Mouse (Mus musculus) embryonic facial prominence, embryonic 10.5 days (tissue): ENCODE results near the gene Mgat1. TPM values are rescaled to one million over a fixed set of nuclear protein-coding genes. Genes with fewer than 3 reads are reported as not detected.
A peak's percentile ranks its signal among the peaks of the same experiment; 100 is the strongest.

Experiments used
- DNase-seq: peaks from one replicate; pipeline ENCODE4 v3.0.0-alpha.2; 2017; ENCODE audit warnings: low spot score
- H3K27ac ChIP-seq: fragments of 300-500 bp; sonication (generic); replicated peaks from 2 replicates; pipeline ENCODE4 v1.5.1; 2016; ENCODE audit warnings: mild to moderate bottlenecking
- H3K27me3 ChIP-seq: fragments of 300-500 bp; sonication (generic); replicated peaks from 2 replicates; pipeline ENCODE4 v1.6.1; 2016; ENCODE audit warnings: low read depth, mild to moderate bottlenecking; ENCODE audit not compliant: poor library complexity, severe bottlenecking
- H3K36me3 ChIP-seq: fragments of 300-500 bp; sonication (generic); replicated peaks from 2 replicates; pipeline ENCODE4 v1.6.1; 2016; ENCODE audit warnings: mild to moderate bottlenecking, moderate library complexity
- H3K4me1 ChIP-seq: fragments of 300-500 bp; sonication (generic); 2 replicates; pipeline ENCODE4 v1.6.1; 2016
- H3K4me3 ChIP-seq: fragments of 300-500 bp; sonication (generic); 2 replicates; pipeline ENCODE4 v1.5.1; 2016; ENCODE audit warnings: mild to moderate bottlenecking, moderate library complexity
- H3K9me3 ChIP-seq: fragments of 300-500 bp; sonication (generic); 2 replicates; pipeline ENCODE4 v1.6.1; 2016; ENCODE audit warnings: mild to moderate bottlenecking
- WGBS: fragments of 180-500 bp; shearing (Covaris S2); methylation state at CpG from one replicate; pipeline ENCODE4 v1.1.7; 2016; 5-methylcytosine and 5-hydroxymethylcytosine counted together
- polyA plus RNA-seq: library from polyadenylated mRNA; unstranded; fragments of >200 nt; fragmentation: Nextera tagmentation; extraction: Ambion mirVana; gene quantifications from 2 replicates; pipeline ENCODE4 v1.2.1, GENCODE M21; 2016

Mgat1 gene
- polyA plus RNA-seq, 1 experiment from 2014 or later, result 34.8 TPM

GRCm38 (mm10) chr11:49245634-49246415 lies 1.8 kb downstream of the Mgat1 start:
- no peaks in the 10 kb centered on the region for H3K9me3 ChIP-seq
- peak overlapping the region; percentile 91; the same call in 1 of the 2 replicates for H3K27ac ChIP-seq
- no peaks in the 10 kb centered on the region for H3K27me3 ChIP-seq
- 25% methylated on average over 12 of the region's 12 CpGs for WGBS
- peak overlapping the region; percentile 62 for H3K4me3 ChIP-seq
- no peak for DNase-seq
- H3K4me1 ChIP-seq, result peaks cover 61% of the 10 kb centered on the region
- H3K36me3 ChIP-seq, result no peaks in the 10 kb centered on the region

GRCm38 (mm10) chr11:49246523-49246922 lies 2.5 kb downstream of the Mgat1 start:
- no peak for DNase-seq
- no peaks in the 10 kb centered on the region for H3K27me3 ChIP-seq
- H3K27ac ChIP-seq, result no peak overlapping the region
- H3K4me3 ChIP-seq, result no peak overlapping the region
- no peaks in the 10 kb centered on the region for H3K36me3 ChIP-seq
- 86% methylated on average over 4 of the region's 4 CpGs for WGBS
- peaks cover 68% of the 10 kb centered on the region for H3K4me1 ChIP-seq
- no peaks in the 10 kb centered on the region for H3K9me3 ChIP-seq

- Histone ChIP-seq H3K4me3 (no peak overlapping the region), H3K36me3 (0 out of 2 replicates have a peak, but pooled peaks cover 5% of the 10 kb centered on the region), H3K27me3 (no peaks in the 10 kb centered on the region), H3K9me3 (no peaks in the 10 kb centered on the region), H3K4me1 (peaks cover 75% of the 10 kb centered on the region), H3K27ac (no peak overlapping the region)
- no peak for DNase-seq
- WGBS, result 68% methylated on average over 2 of the region's 2 CpGs
Measured at GRCm38 (mm10) chr11:49247255-49247654, 3.3 kb downstream of the Mgat1 start.

GRCm38 (mm10) chr11:49248226-49248973 lies 4.4 kb downstream of the Mgat1 start:
- Histone ChIP-seq H3K9me3 (no peaks in the 10 kb centered on the region), H3K27me3 (no peaks in the 10 kb centered on the region), H3K36me3 (peaks cover 14% of the 10 kb centered on the region), H3K4me1 (peaks cover 69% of the 10 kb centered on the region), H3K27ac (no peak overlapping the region), H3K4me3 (no peak overlapping the region)
- 63% methylated on average over 6 of the region's 6 CpGs for WGBS
- no peak for DNase-seq

GRCm38 (mm10) chr11:49248974-49249700 lies 5.1 kb downstream of the Mgat1 start:
- WGBS, result 70% methylated on average over 6 of the region's 6 CpGs
- Histone ChIP-seq H3K4me1 (peaks cover 69% of the 10 kb centered on the region), H3K9me3 (no peaks in the 10 kb centered on the region), H3K36me3 (peaks cover 22% of the 10 kb centered on the region), H3K27ac (peak overlapping the region; percentile 96), H3K27me3 (no peaks in the 10 kb centered on the region), H3K4me3 (0 out of 2 replicates have a peak overlapping the region, but pooled peaks have one; percentile 83)
- no peak for DNase-seq

GRCm38 (mm10) chr11:49249811-49250421 lies 5.9 kb downstream of the Mgat1 start:
- Histone ChIP-seq H3K4me1 (peaks cover 62% of the 10 kb centered on the region), H3K27ac (peak overlapping the region; percentile 96)

GRCm38 (mm10) chr11:49250422-49251379 lies 6.7 kb downstream of the Mgat1 start:
- H3K27me3 ChIP-seq, result no peaks in the 10 kb centered on the region
- WGBS, result 2% methylated on average over 45 of the region's 45 CpGs
- peaks cover 54% of the 10 kb centered on the region for H3K4me1 ChIP-seq

More at GRCm38 (mm10) chr11:49249811-49250421, 5.9 kb downstream of the Mgat1 start:
- no peak for DNase-seq
- WGBS, result 29% methylated on average over 10 of the region's 10 CpGs
- no peaks in the 10 kb centered on the region for H3K9me3 ChIP-seq
- H3K36me3 ChIP-seq, result peaks cover 29% of the 10 kb centered on the region
- H3K27me3 ChIP-seq, result no peaks in the 10 kb centered on the region
- H3K4me3 ChIP-seq, result peak overlapping the region; percentile 83

GRCm38 (mm10) chr11:49251380-49251761 lies 7.4 kb downstream of the Mgat1 start:
- H3K4me3 ChIP-seq, result peak overlapping the region; percentile 83
- 71% methylated on average over 7 of the region's 7 CpGs for WGBS
- peak overlapping the region; percentile 96; the same call in 1 of the 2 replicates for H3K27ac ChIP-seq
- peaks cover 42% of the 10 kb centered on the region for H3K36me3 ChIP-seq
- no peak for DNase-seq
- H3K4me1 ChIP-seq, result peaks cover 48% of the 10 kb centered on the region
- H3K9me3 ChIP-seq, result no peaks in the 10 kb centered on the region
- H3K27me3 ChIP-seq, result no peaks in the 10 kb centered on the region

More at GRCm38 (mm10) chr11:49250422-49251379, 6.7 kb downstream of the Mgat1 start:
- Histone ChIP-seq H3K4me3 (peak overlapping the region; percentile 83), H3K27ac (peak overlapping the region; percentile 96), H3K36me3 (peaks cover 37% of the 10 kb centered on the region), H3K9me3 (no peaks in the 10 kb centered on the region)
- DNase-seq, result peak; percentile 91

GRCm38 (mm10) chr11:49252048-49252447 lies 8.1 kb downstream of the Mgat1 start:
- no peak for DNase-seq
- Histone ChIP-seq H3K4me1 (peaks cover 42% of the 10 kb centered on the region), H3K36me3 (peaks cover 47% of the 10 kb centered on the region), H3K27ac (no peak overlapping the region), H3K27me3 (no peaks in the 10 kb centered on the region), H3K9me3 (no peaks in the 10 kb centered on the region), H3K4me3 (0 out of 2 replicates have a peak overlapping the region, but pooled peaks have one; percentile 83)
- WGBS, result 93% methylated on average over 5 of the region's 5 CpGs

GRCm38 (mm10) chr11:49253035-49253434 lies 9.0 kb downstream of the Mgat1 start:
- no peak overlapping the region for H3K4me3 ChIP-seq
- H3K27ac ChIP-seq, result no peak overlapping the region
- H3K36me3 ChIP-seq, result peaks cover 50% of the 10 kb centered on the region
- no peaks in the 10 kb centered on the region for H3K9me3 ChIP-seq
- no peaks in the 10 kb centered on the region for H3K27me3 ChIP-seq
- no peak for DNase-seq
- peaks cover 36% of the 10 kb centered on the region for H3K4me1 ChIP-seq
- WGBS, result 93% methylated on average over 6 of the region's 6 CpGs

- Histone ChIP-seq H3K27me3 (no peaks in the 10 kb centered on the region), H3K36me3 (peaks cover 61% of the 10 kb centered on the region), H3K27ac (no peak overlapping the region), H3K4me1 (no peaks in the 10 kb centered on the region), H3K4me3 (no peak overlapping the region), H3K9me3 (no peaks in the 10 kb centered on the region)
- 94% methylated on average over 2 of the region's 2 CpGs for WGBS
- DNase-seq, result no peak
Measured at GRCm38 (mm10) chr11:49259296-49259695, 15.3 kb downstream of the Mgat1 start.
